Mouse (Mus musculus): ENCODE data around the gene Ncoa7.

DNA sequence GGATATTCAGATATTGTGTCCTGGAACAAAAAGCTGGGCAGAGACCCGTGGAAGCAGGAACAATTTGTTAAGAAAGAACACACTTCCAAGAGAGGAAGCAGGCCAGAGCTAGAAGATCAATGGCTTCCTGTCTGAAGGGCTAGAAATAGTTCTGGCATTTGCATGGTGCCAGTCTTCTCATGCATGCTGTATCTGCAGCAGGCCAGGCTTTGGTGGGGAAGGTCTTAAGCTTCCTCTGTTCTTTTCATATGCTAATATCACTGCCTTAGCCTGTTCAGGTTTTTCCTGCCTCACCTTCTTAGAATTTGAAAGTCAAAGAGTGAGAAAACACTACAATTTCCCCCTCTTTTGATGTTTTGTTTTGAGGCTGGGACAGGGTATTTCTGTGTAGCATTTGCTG is 175.6 kb downstream of the Ncoa7 start:
- TF ChIP-seq CTCF (IDR thresholded peaks at IDR 0.05; ENCODE audit: low read depth) (no peak), EP300 (IDR thresholded peaks at IDR 0.05; ENCODE audit: low read depth) (no peak)

All from heart, postnatal 0 days (tissue).